Mouse (Mus musculus) bone marrow macrophage, adult 2 months (primary cell): ENCODE data around the gene Pgp. TPM values are rescaled to one million over a fixed set of nuclear protein-coding genes. Genes with fewer than 3 reads are reported as not detected.

Source experiments
- H3K27ac ChIP-seq: 2 replicates; pipeline ENCODE4 v1.5.1; 2012; ENCODE audit warnings: low read depth, low read length; ENCODE audit not compliant: insufficient read depth
- H3K4me1 ChIP-seq: 2 replicates; pipeline ENCODE4 v1.6.1; 2012; ENCODE audit warnings: low read length; ENCODE audit not compliant: control insufficient read depth, insufficient read depth
- H3K4me3 ChIP-seq: 2 replicates; pipeline ENCODE4 v1.5.1; 2012; ENCODE audit warnings: mild to moderate bottlenecking, low read length, moderate library complexity; ENCODE audit not compliant: insufficient read depth
- CTCF ChIP-seq: IDR thresholded peaks from 2 replicates; pipeline ENCODE4 v1.5.1; 2012; ENCODE audit warnings: low read depth, mild to moderate bottlenecking, low read length, moderate library complexity
- POLR2A ChIP-seq: IDR thresholded peaks from 2 replicates; pipeline ENCODE4 v1.6.1; 2012; ENCODE audit warnings: mild to moderate bottlenecking, low read depth, low read length, borderline replicate concordance
- polyA plus RNA-seq: library from polyadenylated mRNA; stranded (reverse); fragments of >200 nt; gene quantifications from 2 replicates; pipeline ENCODE4 v1.2.4, GENCODE M21; 2012; ENCODE audit not compliant: missing spikeins, insufficient read depth, insufficient read length

The Pgp gene
- polyA plus RNA-seq, 1 experiment = 21.4 TPM

DNA sequence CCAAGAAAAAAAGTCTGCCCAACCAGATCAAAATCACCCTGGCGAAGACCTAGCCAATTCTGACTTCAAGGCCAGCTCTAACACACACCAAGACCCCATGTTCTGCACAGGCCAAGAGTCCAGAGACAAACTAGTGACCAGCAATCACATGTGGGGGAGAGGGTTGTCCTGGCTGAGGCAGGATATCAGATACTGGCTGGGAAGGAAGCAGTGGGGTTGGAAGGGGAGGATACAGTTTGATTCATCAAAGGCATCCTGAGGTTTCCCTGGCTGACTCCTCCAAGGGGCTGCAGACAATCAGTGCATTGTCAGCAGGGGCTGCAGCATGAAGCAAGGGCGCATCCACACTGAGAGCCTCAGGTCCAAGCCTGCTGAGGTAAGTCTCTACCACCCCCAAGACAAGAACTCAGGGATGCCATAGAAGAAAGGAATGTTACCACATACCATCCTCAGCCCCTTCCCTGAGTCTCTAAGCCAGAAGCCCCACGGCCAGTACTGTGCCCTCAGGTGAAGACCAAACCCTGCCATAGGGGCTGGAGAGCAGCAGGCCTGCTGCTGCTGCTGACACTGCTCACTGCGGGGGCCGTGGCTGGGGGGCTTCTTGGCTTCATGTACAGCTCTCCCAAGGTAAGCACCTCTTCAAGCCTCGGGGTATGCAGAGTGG lies 3.6 kb downstream of the Pgp start, which contains the start of gene Bricd5:
TSS of gene Bricd5 (plus strand) at position 273 of the 664 bp plus-strand sequence.
- H3K27ac ChIP-seq = no peak within 1 kb of the TSS

DNA sequence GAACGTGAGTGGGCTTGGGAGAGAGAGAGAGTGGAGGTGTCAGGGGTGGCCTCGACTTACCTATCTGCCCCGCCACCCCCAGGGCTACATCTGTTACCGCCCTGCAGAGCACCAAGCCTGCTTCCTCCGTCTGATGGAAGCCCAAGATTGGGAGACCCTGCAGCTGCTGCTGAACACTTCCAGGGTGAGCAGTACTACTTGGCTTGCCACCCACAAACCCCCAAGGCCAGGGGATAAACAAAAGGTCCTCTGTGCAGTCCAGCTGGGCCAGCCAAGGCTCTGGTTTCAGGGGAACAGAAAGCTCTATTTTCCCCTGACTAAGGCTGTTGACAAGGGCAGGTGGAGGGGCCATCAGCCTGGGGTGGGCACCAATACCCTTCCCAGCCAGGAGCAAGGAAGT lies 4.4 kb downstream of the Pgp start:
- no peak for TF ChIP-seq POLR2A
- TF ChIP-seq CTCF = no peak
- H3K4me3 ChIP-seq = no peak overlapping the region
- peaks cover 23% of the 10 kb centered on the region for H3K4me1 ChIP-seq
- H3K27ac ChIP-seq = no peak overlapping the region

More for the DNA sequence above, 3.6 kb downstream of the Pgp start, which contains the start of gene Bricd5:
- no peak within 1 kb of the TSS for H3K4me3 ChIP-seq
- H3K4me1 ChIP-seq = peaks cover 23% of the 10 kb centered on the region
- TF ChIP-seq POLR2A (no peak), CTCF (no peak)

DNA sequence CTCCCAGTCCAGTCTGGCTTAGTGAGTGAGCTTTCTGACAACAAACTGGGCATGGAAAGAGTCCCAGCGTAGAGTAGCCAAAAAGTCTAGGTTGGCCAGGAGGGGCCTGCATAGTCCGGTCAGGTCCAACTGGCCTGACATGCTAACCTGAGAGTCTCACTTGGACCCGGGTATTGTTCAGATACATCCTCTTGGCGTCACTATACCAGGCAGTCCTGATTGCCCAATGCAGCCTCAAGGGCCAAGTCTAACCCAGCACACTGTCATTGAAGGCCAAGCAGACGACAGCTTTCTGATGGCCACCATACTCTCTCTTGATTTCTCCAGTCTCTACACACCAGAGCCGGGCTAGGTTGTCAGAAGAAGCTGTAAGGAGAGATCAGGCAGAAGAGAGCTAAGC lies 5.4 kb downstream of the Pgp start:
- Histone ChIP-seq H3K4me1 (peaks cover 32% of the 10 kb centered on the region), H3K27ac (no peak overlapping the region)

DNA sequence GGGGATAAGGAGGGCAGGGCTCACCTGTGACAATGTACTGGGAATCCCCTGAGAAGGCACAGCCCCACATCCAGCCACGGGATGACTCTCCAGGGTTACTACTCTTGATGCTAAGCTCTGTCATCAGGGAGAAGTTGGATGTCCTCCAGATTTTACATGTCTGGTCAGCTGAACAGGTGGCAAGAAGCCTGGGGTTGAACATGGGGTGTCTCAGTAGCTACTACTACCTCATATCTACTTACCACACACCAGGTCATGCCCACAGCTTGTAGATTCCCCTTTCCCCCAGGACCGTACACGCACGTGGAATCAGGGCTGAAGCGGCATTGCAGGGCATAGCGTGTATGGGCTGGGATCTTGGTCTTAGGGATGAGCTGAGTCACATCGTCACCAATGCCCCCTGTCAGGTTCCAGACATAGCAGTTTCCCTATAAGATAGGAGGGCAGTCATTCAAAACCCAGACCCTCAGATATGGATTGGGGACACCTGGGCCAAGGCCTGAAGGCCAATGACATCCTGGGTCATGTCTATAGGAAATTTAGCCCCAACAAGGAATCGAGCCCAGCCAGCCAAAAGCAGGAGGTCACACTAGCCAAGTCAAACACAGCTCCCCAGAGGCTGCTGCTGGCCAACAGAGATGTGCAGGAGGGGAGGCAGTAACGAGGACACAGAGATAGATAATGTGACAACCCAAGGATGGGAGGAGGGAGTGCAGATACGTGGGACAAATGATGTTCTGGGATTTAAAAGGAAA lies 6.0 kb downstream of the Pgp start:
- TF ChIP-seq POLR2A = no peak
- TF ChIP-seq CTCF = no peak
- Histone ChIP-seq H3K4me1 (peaks cover 33% of the 10 kb centered on the region), H3K27ac (no peak overlapping the region), H3K4me3 (no peak overlapping the region)

More for the DNA sequence above, 5.4 kb downstream of the Pgp start:
- H3K4me3 ChIP-seq = no peak overlapping the region
- no peak for TF ChIP-seq CTCF

DNA sequence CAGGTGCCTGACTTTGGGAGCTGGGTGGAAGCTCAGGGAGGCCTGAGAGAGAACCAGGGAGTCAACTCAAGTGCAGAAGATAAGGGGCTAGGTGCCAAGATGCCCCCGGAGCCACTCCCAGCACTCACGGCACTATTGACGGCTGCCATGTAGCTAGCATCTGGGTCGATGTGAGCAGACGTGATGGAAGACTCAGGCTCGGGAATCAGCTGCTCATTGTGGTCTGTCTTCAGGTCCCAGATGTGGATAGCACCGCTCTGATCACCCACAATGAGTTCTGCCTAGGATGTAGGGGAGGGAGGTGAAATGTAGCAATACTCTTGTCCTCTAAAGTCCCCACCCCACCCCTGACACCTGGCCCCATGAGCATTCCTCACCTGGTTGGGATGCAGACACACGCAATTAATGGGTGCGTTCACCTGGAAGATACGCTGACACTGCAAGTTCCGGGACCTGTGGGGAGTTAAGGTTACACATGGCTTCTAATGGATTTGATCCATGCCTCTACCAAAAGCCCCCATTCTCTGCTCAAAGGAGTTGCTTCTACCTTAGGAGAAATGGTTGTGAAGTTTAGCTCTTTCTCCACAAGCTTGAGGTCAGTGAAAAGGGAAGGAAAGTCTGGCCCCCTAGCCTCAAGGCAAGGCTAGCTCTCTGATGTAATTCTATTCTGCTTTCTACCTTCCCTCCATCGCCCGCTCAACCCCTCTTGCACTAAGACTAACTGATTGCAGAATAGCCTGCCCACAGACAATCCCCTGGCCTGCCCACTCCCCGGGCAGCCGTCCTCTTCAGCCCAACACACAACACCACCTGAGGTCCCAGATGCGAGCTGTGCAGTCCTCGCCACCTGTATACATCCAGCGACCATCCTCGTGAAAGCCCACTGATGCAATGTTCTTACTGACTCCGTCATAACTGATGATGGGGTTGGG lies 7.1 kb downstream of the Pgp start:
- Histone ChIP-seq H3K4me1 (peaks cover 25% of the 10 kb centered on the region), H3K4me3 (no peak overlapping the region), H3K27ac (no peak overlapping the region)
- no peak for TF ChIP-seq CTCF

DNA sequence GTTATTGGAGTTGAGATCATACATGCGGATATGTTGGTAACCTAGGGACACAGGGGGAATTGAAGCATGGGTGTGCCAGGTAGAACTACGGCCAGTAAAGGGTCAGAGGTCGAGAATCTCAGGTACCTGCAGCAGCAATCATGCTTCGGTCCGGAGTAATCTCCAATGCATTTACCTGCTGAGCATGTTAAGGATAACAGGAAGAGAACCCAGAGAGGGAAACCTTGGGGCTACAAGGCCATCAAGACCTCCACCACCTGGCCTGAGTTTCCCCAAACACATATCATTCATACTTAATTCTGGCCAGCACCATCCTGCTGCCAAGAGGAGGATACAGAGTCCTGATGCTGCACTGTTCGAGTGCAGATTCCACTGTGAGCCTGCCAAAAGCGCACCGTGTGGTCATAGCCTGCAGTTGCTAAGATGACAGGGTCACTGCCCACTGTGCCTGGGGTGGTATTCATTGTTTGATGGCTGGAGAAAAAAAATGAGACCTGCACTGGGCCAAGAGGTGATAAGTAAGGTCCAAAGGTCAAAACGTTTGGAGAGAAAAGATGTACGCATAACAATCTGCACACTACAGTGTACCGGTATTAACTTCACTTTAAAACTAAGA lies 7.9 kb downstream of the Pgp start:
- TF ChIP-seq POLR2A = no peak
- TF ChIP-seq CTCF = no peak
- Histone ChIP-seq H3K4me1 (peaks cover 19% of the 10 kb centered on the region), H3K27ac (no peak overlapping the region), H3K4me3 (peak overlapping the region; percentile 100)

DNA sequence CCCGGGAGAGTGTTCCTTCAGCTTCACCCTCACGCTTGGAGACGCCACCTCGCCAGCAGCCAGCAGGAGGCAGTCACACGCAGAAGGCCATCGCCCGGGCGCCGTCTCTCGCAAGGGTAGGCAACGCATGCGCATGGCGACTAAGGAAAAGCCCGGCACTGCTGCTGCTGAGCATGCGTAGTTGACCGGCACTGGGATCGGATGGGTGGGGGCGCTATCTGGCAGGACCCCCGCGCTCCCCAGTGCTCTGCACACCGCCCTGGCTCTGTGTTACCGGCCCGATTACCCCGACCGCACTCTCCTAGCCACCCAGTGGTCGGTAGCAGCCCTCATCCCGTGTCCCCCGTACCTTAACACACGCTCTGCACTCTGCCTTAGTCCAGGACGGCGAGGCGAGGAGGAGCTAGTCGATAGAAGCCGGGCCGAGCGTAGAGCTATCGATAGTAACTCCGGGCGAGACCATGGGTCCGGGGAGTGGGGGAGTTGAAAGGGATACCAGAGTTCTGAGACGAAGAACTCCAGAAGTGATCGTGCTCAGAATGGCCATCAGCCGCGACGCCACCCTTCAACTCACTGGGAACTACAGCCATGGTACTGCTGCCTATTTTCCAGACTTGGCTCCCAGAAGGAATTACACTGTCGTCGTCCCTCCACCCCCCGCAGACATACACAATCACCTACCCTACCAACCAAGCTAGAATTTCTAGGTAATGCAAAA lies 8.6 kb downstream of the Pgp start, which contains the start of gene Mlst8:
TSS of gene Mlst8 (minus strand) at position 416 of the 718 bp plus-strand sequence.
- Histone ChIP-seq H3K4me3 (peak within 1 kb of the TSS; percentile 100), H3K4me1 (peaks cover 19% of the 10 kb centered on the region), H3K27ac (peak within 1 kb of the TSS; percentile 78)
- TF ChIP-seq CTCF (peak; percentile 35), POLR2A (no peak)

DNA sequence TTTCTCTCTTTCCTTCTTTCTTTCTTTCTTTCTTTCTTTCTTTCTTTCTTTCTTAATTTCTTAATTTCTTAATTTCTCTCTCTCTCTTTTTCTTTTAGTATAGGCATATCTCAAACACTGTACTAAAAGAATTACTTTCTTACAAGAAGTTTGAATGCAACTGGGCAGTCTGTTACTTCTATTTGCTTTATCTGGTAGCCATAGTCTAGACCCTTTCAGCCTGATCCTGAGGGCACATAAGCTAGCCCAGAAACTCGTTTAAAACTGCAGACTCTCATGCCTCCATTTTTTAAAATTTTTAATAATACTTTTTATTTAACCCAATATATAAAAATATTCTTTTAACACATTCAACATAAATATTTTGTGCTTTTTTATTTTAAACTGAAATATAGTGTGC lies 9.2 kb downstream of the Pgp start:
- H3K4me3 ChIP-seq = no peak overlapping the region
- peaks cover 19% of the 10 kb centered on the region for H3K4me1 ChIP-seq
- TF ChIP-seq CTCF (no peak), POLR2A (no peak)
- peak overlapping the region; percentile 39; the same call in 1 of the 2 replicates for H3K27ac ChIP-seq

DNA sequence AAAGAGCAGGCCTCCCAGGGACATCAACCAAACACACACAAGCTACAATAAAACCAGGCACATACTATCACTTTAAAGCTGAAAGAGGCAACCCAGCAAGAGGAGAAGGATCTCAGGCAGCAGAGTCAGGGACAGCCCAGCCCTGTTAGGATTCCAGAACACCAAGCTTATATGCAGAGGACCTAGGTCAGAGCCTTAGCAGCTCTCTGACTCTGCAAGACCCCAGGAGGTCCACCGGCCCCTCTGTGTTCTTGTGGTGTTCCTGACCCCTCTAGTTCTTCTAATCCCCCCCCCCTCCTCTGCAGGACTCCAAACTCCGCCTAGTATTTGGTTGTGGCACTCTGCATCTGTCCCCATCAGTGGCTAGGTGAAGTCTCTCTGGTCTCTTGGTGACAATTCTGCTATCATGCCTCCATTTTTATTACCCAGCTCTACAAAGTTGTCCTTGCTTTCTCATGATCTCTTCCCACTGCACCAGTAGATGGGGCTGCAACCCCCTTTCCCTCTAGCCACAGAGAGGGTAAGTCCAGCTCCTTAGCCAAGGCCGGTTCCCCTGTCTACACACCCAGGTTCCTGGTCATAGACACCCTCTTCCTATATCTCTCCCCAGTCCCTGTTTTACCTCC lies 10.1 kb downstream of the Pgp start:
- no peak overlapping the region for H3K4me3 ChIP-seq

More for the DNA sequence above, 10.1 kb downstream of the Pgp start:
- peaks cover 19% of the 10 kb centered on the region for H3K4me1 ChIP-seq
- peak overlapping the region; percentile 54 for H3K27ac ChIP-seq
- TF ChIP-seq CTCF (no peak), POLR2A (no peak)
